Mouse (Mus musculus): ENCODE results near the gene Npcd.

Npcd gene

DNA sequence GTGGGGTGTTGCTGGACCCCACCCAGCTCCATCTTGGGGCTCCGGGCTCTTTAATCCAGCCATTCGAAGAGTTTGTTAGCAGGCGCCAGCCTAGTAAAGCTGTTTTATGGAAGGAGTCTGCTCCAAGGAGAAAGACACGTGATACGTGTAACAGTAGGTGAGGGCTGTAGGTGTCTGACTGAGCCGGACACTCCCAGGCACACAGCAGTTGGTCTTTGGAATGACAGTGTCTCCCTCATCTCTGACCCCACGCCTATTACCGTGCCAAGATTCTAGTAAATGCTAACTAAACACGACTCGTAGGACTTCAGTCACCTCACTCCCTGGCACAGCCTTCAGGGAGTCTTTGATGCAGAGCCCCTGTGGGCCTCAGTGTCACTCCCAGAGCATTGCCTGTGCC, 88.7 kb downstream of the Npcd start:
- no peak for DNase-seq (ENCODE audit: extremely low read depth, low read depth, low spot score)

DNA sequence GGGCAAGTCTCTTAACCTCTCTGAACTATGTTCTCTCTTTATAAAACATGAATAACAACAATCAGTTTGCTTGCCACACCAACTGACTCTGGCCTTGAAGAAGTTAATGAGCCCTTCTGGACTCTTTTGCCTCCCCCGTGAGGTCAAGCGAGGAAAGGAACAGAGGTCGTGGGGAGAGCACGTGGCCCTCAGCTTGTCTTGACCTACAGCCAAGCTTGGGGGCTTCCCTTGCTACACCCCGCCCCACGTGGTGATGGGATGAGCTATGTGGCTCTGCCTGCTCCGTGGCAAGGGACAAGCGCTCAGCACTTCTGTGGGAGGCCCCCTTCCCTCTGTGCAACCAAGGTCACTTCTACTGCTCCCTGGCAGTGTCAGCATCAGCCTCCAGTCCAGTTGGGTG, 89.3 kb downstream of the Npcd start:
- DNase-seq (ENCODE audit: extremely low read depth, low read depth, low spot score), result no peak

DNA sequence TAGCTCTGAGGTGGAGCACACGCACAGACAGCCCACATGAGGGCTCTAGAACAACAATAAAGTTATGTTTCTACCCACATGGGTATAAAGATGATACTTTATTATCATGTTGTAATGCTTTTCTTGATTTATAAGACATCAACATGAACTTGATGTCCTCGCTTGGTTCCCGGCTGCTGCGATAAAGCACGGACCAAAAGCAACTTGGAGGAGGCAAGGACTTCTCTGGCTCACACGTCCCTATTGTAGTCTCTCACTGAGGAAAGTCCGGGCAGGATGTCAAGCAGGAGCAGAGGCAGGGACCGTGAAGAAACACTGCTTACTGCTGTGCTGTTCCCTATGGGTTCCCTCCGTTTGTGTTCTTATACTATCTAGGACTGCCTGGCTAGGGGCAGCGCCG, 90.0 kb downstream of the Npcd start:
- no peak for DNase-seq (ENCODE audit: extremely low read depth, low read depth, low spot score)

DNA sequence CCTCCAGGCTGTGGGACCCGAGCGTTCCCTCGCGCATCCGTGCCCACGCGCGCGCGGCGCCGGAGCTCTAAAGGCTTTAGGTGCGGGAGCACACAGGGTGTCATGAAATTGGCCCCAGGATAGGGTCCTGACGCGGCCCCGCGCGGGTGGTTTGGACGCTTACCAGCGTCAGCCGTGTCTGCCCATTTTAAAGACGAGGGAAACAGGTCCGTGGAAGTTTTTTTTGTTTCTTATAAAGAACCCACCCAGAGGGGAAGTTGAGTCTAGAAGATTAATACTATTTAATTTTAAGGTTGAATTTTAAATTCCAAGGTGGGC, 91.4 kb downstream of the Npcd start:
- DNase-seq (ENCODE audit: extremely low read depth, low read depth, low spot score), result no peak

DNA sequence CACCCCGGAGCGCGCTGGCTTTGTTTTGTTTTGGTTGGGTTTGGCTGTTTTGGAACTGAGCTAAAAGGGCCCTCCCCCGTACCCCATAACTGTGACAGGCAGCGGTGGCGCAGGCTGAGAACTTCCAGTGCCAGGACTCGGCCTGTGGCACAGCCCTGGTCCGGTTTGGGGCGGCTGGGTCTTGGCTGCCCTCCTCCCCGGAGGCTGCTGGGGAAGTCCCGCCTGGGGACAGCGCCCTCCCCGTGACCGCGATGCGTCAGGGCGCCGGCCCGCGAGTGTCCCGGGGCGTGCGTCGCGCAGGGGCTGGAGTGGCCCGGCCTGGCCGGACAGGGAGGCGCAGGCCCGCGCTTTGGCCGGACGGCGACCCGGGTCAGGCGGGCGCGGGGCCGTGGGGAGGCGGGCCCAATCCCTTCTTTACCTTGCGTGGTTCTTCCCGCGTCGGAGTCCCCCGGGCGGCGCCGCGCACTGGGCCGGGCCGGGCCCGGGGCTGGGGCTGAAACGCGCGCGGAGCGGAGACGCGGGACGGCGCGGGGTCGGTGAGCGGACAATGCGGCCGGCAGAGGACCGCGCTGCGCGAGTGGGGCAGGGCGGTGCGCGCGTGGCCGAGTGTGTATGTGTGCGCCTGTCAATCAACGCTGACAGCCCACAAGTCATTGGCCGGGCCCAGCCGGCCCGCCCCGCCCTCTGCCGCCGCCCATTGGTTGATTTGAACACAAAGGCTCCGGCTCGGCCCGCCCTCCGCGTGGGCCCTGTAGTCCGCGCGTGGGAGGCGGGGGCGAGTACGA, 91.9 kb downstream of the Npcd start, which contains the start of gene Sun2:
Gene Sun2 (minus strand): TSS at position 616 of the 785 bp plus-strand sequence.
- no peak for DNase-seq (ENCODE audit: extremely low read depth, low read depth, low spot score)

DNA sequence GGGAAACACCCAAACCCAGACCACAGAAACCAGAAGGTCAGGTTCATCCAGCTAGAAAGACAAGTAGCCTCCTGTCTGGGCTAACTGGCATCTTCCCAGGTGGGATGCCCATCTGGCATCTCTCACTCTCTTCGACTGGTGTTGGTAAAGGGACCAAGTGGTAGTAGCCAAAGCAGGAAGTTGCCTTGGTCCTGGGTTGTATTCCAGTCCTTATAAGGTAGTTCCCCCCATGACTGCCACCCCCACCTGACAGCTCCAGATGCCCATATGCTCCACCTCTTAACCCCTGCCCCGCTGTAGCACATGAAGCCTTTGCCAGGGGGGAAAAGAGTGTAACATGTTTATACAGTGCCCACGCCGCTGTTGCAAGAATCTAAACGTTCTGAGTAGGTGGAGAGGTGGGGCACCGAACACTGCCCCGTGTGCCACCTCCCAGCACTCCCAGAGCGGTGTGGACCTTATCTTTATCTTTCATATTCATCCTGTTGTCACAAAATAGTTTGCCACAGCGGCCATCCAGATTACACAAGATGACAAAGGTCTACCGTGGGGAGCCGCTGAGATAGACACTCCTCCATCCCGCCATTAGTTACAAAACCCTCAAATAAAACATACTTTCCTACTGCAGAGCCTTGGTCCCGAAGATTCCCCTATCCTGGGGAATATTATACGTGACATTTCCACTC, 92.7 kb downstream of the Npcd start:
- peak; percentile 91 for DNase-seq (ENCODE audit: extremely low read depth, low read depth, low spot score)

DNA sequence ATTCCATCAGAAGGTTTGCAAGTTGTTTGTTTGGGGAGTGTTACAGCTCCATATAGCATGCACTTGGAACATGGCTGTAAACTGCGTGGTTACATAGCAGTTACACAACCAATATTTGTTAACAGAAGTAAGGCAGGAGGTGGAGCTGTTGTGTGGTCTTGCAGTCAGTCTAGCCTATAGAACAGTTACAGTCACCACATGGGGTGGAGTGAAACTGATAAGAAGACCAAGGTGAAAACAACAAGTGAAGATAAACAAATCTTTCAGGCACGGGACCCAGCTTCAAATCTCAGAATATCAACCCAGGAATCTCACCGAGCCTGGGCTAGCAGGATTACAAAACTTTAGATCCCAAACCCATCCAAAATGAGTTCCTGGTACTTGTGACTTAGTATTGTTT, 93.3 kb downstream of the Npcd start:
- DNase-seq (ENCODE audit: extremely low read depth, low read depth, low spot score), result no peak
